Mouse (Mus musculus) limb, embryonic 15.5 days (tissue): ENCODE data around the gene Ak2. TPM values are rescaled to one million over a fixed set of nuclear protein-coding genes. Genes with fewer than 3 reads are reported as not detected.

ENCODE experiments used
- ATAC-seq: fragments of 200-750 bp; cut with Nextera tagmentation; 2 replicates; pipeline ENCODE4 v1.8.0; 2017; ENCODE audit warnings: low read depth, moderate TSS enrichment; ENCODE audit not compliant: insufficient number of reproducible peaks, low FRiP score, low TSS enrichment
- H3K27ac ChIP-seq: fragments of 300-500 bp; sonication (generic); 2 replicates; pipeline ENCODE4 v1.5.1; 2015; ENCODE audit warnings: moderate library complexity, mild to moderate bottlenecking, inconsistent platforms
- H3K27me3 ChIP-seq: fragments of 300-500 bp; sonication (generic); 2 replicates; pipeline ENCODE4 v1.6.1; 2015; ENCODE audit warnings: inconsistent platforms
- H3K36me3 ChIP-seq: fragments of 300-500 bp; sonication (generic); 2 replicates; pipeline ENCODE4 v1.6.1; 2015; ENCODE audit warnings: inconsistent platforms
- H3K4me1 ChIP-seq: fragments of 300-500 bp; sonication (generic); 2 replicates; pipeline ENCODE4 v1.6.1; 2015; ENCODE audit warnings: inconsistent platforms
- H3K4me2 ChIP-seq: fragments of 300-500 bp; sonication (generic); 2 replicates; pipeline ENCODE4 v1.6.1; 2015; ENCODE audit warnings: mild to moderate bottlenecking, inconsistent platforms
- H3K4me3 ChIP-seq: fragments of 300-500 bp; sonication (generic); 2 replicates; pipeline ENCODE4 v1.5.1; 2015; ENCODE audit warnings: mild to moderate bottlenecking, inconsistent platforms
- H3K9ac ChIP-seq: fragments of 300-500 bp; sonication (generic); 2 replicates; pipeline ENCODE4 v1.6.1; 2015; ENCODE audit warnings: inconsistent platforms
- H3K9me3 ChIP-seq: fragments of 300-500 bp; sonication (generic); 2 replicates; pipeline ENCODE4 v1.6.1; 2016; ENCODE audit warnings: inconsistent platforms
- WGBS: fragments of 180-500 bp; shearing (Covaris S2); methylation state at CpG from one replicate; pipeline ENCODE4 v1.1.7; 2015; 5-methylcytosine and 5-hydroxymethylcytosine counted together
- polyA plus RNA-seq: library from polyadenylated mRNA; unstranded; fragments of >200 nt; fragmentation: Nextera tagmentation; extraction: Ambion mirVana; gene quantifications from 2 replicates; pipeline ENCODE4 v1.2.1, GENCODE M21; 2015

Ak2 gene
- 241 and 246 TPM in 2 replicates for polyA plus RNA-seq

DNA sequence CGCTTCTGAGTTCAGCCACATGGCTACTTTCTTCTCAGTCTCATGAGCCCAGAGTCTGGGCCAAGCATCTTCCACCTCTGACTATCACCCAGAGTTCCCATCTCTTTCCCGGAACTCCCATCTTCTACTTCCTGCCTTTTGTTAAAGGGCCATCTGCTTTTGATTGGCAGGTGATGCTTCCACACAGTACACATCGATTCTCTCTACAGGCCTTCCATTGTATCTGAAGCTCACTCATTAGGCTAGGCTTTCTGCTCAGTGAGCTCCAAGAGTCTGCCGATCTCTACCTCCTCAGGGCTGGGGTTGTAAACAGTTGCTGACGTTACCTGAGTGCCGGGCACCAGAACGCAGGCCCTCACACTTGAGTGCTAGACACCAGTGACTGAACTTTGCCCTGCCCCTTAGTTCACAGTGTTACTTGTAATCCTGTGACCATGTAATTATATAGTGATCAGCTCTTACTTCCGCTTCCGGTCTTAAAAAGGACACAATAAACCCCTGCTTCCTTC lies at the start of gene Ak2:
Ak2 (plus strand) TSS at position 459 of the 509 bp plus-strand sequence.
- H3K4me2 ChIP-seq = peak within 1 kb of the TSS; percentile 28; the same call in 1 of the 2 replicates
- 85% methylated on average over 9 of the region's 9 CpGs for WGBS
- no peaks in the 10 kb centered on the region for H3K9me3 ChIP-seq
- H3K4me1 ChIP-seq = peaks cover 25% of the 10 kb centered on the region
- H3K27me3 ChIP-seq = no peaks in the 10 kb centered on the region
- no peak within 1 kb of the TSS for H3K27ac ChIP-seq
- H3K36me3 ChIP-seq = no peaks in the 10 kb centered on the region; the same call in 1 of the 2 replicates
- H3K4me3 ChIP-seq = no peak within 1 kb of the TSS
- H3K9ac ChIP-seq = no peak within 1 kb of the TSS
- ATAC-seq = no peak

- H3K27ac ChIP-seq = no peak overlapping the region
- no peaks in the 10 kb centered on the region for H3K9me3 ChIP-seq
- no peak overlapping the region for H3K4me3 ChIP-seq
- no peak for ATAC-seq
- no peak overlapping the region for H3K9ac ChIP-seq
- no peaks in the 10 kb centered on the region for H3K36me3 ChIP-seq
- no peaks in the 10 kb centered on the region for H3K27me3 ChIP-seq
- peaks cover 2% of the 10 kb centered on the region for H3K4me1 ChIP-seq
- no peak overlapping the region for H3K4me2 ChIP-seq
- WGBS = 55% methylated on average over 3 of the region's 3 CpGs
These were observed 49.4 kb upstream of the Ak2 start for GRCm38 (mm10) chr4:128942346-128942745.

GRCm38 (mm10) chr4:128946736-128947135 lies 45.0 kb upstream of the Ak2 start:
- Histone ChIP-seq H3K4me2 (no peak overlapping the region), H3K4me3 (no peak overlapping the region), H3K9me3 (no peaks in the 10 kb centered on the region), H3K27ac (no peak overlapping the region), H3K36me3 (no peaks in the 10 kb centered on the region), H3K4me1 (peaks cover 13% of the 10 kb centered on the region), H3K27me3 (no peaks in the 10 kb centered on the region), H3K9ac (no peak overlapping the region)
- WGBS = 83% methylated on average over 9 of the region's 9 CpGs
- ATAC-seq = no peak; the same call in 1 of the 2 replicates

GRCm38 (mm10) chr4:128947326-128947933 lies 44.3 kb upstream of the Ak2 start:
- Histone ChIP-seq H3K9ac (no peak overlapping the region), H3K9me3 (no peaks in the 10 kb centered on the region), H3K36me3 (no peaks in the 10 kb centered on the region), H3K4me1 (peaks cover 13% of the 10 kb centered on the region), H3K4me2 (no peak overlapping the region), H3K27me3 (no peaks in the 10 kb centered on the region), H3K27ac (no peak overlapping the region), H3K4me3 (no peak overlapping the region)
- WGBS = 15% methylated on average over 18 of the region's 18 CpGs
- ATAC-seq = no peak

- no peak overlapping the region for H3K4me2 ChIP-seq
- 29% methylated on average over 6 of the region's 6 CpGs for WGBS
- H3K36me3 ChIP-seq = no peaks in the 10 kb centered on the region
- H3K27me3 ChIP-seq = no peaks in the 10 kb centered on the region
- peaks cover 13% of the 10 kb centered on the region for H3K4me1 ChIP-seq
- no peak overlapping the region for H3K27ac ChIP-seq
- no peak for ATAC-seq
- H3K9me3 ChIP-seq = no peaks in the 10 kb centered on the region
- H3K9ac ChIP-seq = no peak overlapping the region
- H3K4me3 ChIP-seq = no peak overlapping the region
These were observed 43.6 kb upstream of the Ak2 start for GRCm38 (mm10) chr4:128948137-128948674.

GRCm38 (mm10) chr4:128949470-128950005 lies 42.2 kb upstream of the Ak2 start:
- Histone ChIP-seq H3K4me1 (peaks cover 13% of the 10 kb centered on the region), H3K4me2 (no peak overlapping the region), H3K9ac (no peak overlapping the region), H3K36me3 (no peaks in the 10 kb centered on the region), H3K4me3 (no peak overlapping the region), H3K9me3 (no peaks in the 10 kb centered on the region), H3K27ac (no peak overlapping the region), H3K27me3 (no peaks in the 10 kb centered on the region)
- 37% methylated on average over 15 of the region's 15 CpGs for WGBS
- ATAC-seq = no peak

DNA sequence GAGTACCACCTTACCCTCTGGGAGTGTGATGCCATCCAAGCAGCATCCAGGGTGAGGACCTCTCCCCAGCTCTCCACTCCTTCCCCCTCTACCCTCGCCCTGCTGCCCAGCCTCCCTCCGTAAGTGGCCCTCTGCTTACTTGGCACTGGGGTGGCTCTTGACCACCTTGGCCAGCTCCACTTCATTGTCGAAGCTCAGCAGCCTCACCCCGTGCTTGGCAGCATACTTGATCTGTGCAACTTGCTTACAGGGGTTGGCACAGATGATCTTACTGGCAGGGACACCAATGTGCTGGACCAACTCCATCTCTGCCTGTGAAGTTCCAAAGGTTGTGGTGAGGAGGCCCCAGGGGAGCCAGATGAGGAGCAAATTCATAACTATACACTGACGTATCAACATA lies 41.3 kb upstream of the Ak2 start:
- no peak for ATAC-seq
- Histone ChIP-seq H3K9me3 (no peaks in the 10 kb centered on the region), H3K36me3 (no peaks in the 10 kb centered on the region), H3K4me3 (no peak overlapping the region), H3K27me3 (no peaks in the 10 kb centered on the region), H3K27ac (no peak overlapping the region), H3K4me2 (no peak overlapping the region), H3K4me1 (peaks cover 13% of the 10 kb centered on the region), H3K9ac (no peak overlapping the region)
- 67% methylated on average over 5 of the region's 5 CpGs for WGBS

- no peaks in the 10 kb centered on the region for H3K27me3 ChIP-seq
- 83% methylated on average over 5 of the region's 5 CpGs for WGBS
- no peak overlapping the region for H3K4me2 ChIP-seq
- no peak for ATAC-seq
- no peak overlapping the region for H3K4me3 ChIP-seq
- H3K36me3 ChIP-seq = no peaks in the 10 kb centered on the region
- no peak overlapping the region for H3K9ac ChIP-seq
- H3K27ac ChIP-seq = no peak overlapping the region
- no peaks in the 10 kb centered on the region for H3K9me3 ChIP-seq
- peaks cover 27% of the 10 kb centered on the region for H3K4me1 ChIP-seq
These were observed 37.9 kb upstream of the Ak2 start for GRCm38 (mm10) chr4:128953851-128954250.

DNA sequence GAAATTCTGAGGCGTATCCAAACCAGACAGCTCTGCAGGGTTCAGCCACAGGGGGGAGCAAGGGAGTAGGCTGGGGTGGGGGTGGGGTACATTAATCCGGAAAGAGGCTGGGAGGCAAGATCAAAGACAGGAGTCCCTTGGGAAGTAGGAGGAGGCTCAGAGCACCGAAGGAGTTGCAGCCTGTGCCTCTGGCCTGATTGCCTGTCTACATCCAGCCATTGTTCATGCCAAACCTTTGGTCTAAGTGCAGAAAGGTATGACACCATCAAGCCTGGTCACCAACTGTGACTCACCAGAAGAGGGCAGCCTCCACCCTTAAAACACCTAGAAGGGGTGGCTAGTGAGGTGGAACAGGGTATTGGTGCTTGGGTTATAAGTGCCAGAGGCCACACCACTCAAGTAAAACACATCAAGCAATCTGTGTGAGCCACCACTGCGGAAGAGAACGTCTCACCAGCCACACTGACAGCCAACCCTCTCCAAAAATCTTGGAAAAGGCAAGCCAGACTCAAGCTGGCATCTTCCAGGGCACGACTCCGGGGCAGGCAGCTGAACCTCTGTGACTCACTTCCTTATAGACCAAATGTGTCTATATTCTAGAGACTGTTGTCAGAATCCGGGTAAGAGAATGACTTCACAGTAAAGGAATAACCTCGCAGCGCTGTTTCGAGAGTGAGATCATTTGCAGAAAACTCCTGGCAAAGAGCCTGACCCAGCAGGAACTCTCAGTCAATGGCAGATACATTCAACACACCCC lies 34.4 kb upstream of the Ak2 start:
- Histone ChIP-seq H3K27ac (peak overlapping the region; percentile 73; the same call in 1 of the 2 replicates), H3K4me2 (peak overlapping the region; percentile 1; the same call in 1 of the 2 replicates), H3K9me3 (no peaks in the 10 kb centered on the region), H3K27me3 (no peaks in the 10 kb centered on the region), H3K36me3 (no peaks in the 10 kb centered on the region), H3K4me1 (peaks cover 43% of the 10 kb centered on the region), H3K4me3 (no peak overlapping the region), H3K9ac (no peak overlapping the region)
- no peak for ATAC-seq
- WGBS = 31% methylated on average over 11 of the region's 11 CpGs

GRCm38 (mm10) chr4:128958156-128958555 lies 33.6 kb upstream of the Ak2 start:
- no peak overlapping the region for H3K9ac ChIP-seq
- peak overlapping the region; percentile 73 for H3K27ac ChIP-seq
- H3K4me2 ChIP-seq = no peak overlapping the region
- H3K4me3 ChIP-seq = no peak overlapping the region
- no peaks in the 10 kb centered on the region for H3K9me3 ChIP-seq
- H3K4me1 ChIP-seq = peaks cover 50% of the 10 kb centered on the region
- H3K27me3 ChIP-seq = no peaks in the 10 kb centered on the region
- ATAC-seq = no peak
- WGBS = 88% methylated on average over 11 of the region's 11 CpGs
- no peaks in the 10 kb centered on the region for H3K36me3 ChIP-seq

- no peak overlapping the region for H3K4me3 ChIP-seq
- no peaks in the 10 kb centered on the region for H3K9me3 ChIP-seq
- no peak overlapping the region for H3K4me2 ChIP-seq
- peaks cover 51% of the 10 kb centered on the region for H3K4me1 ChIP-seq
- ATAC-seq = no peak
- no peaks in the 10 kb centered on the region for H3K36me3 ChIP-seq
- 0 out of 2 replicates have a peak overlapping the region, but pooled peaks have one; percentile 73 for H3K27ac ChIP-seq
- H3K27me3 ChIP-seq = no peaks in the 10 kb centered on the region
- no peak overlapping the region for H3K9ac ChIP-seq
- WGBS = 44% methylated on average over 8 of the region's 8 CpGs
These were observed 32.9 kb upstream of the Ak2 start for GRCm38 (mm10) chr4:128958849-128959248.

GRCm38 (mm10) chr4:128959676-128960075 lies 32.1 kb upstream of the Ak2 start:
- Histone ChIP-seq H3K4me3 (no peak overlapping the region), H3K27me3 (peaks cover 5% of the 10 kb centered on the region; the same call in 1 of the 2 replicates), H3K9me3 (no peaks in the 10 kb centered on the region), H3K9ac (no peak overlapping the region), H3K4me1 (peaks cover 51% of the 10 kb centered on the region), H3K36me3 (no peaks in the 10 kb centered on the region), H3K4me2 (no peak overlapping the region), H3K27ac (no peak overlapping the region)
- WGBS = 88% methylated on average over 17 of the region's 17 CpGs
- no peak for ATAC-seq
